Comparison of ENCODE assay signal across 11 mouse cellular contexts in genomic region chr19:32255429-32256185, GRCm38 (mm10).
DNase-seq lines count a peak whose midpoint lies in the region; ATAC-seq and TF ChIP-seq lines count a peak whose summit lies in the region.
"Had no signal": no experiment of that assay in that cellular context is flagged by ENCODE, and none has a peak within 500 bp of the region (broad histone marks: within the 10 kb centered on the region; RNA-seq: fewer than 3 reads in every experiment).

No protein-coding gene starts in this region.

- H3K9me3 ChIP-seq in kidney, embryonic 14.5 days (ENCODE audit: control insufficient read depth, low read length) = no peaks in the 10 kb centered on the region
- no peaks in the 10 kb centered on the region for H3K9me3 ChIP-seq in E14TG2a.4 (ENCODE audit: low read length)
- no peaks in the 10 kb centered on the region for H3K9me3 ChIP-seq in liver, embryonic 14.5 days (ENCODE audit: control insufficient read depth, low read length)

- no peak overlapping the region for H3K9ac ChIP-seq in kidney, embryonic 14.5 days (ENCODE audit: low read depth, low read length)
- H3K9ac ChIP-seq in liver, embryonic 14.5 days (replicated peaks) = peak overlapping the region; percentile 9; the same call in 1 of the 2 replicates

- TF ChIP-seq EP300 in liver, embryonic 14.5 days (IDR thresholded peaks at IDR 0.05; ENCODE audit: low read depth) = no peak

- peak overlapping the region; percentile 32; the same call in 1 of the 2 replicates for H3K27ac ChIP-seq in kidney, embryonic 14.5 days (ENCODE audit: low read depth, low read length)
- H3K27ac ChIP-seq in bone marrow, adult 2 months (ENCODE audit: control insufficient read depth, insufficient read depth, low read depth, low read length, poor library complexity) = peak overlapping the region; percentile 36; the same call in 1 of the 2 replicates
- H3K27ac ChIP-seq in liver, embryonic 14.5 days = peak overlapping the region; percentile 56; the same call in 1 of the 2 replicates

- peaks cover 12% of the 10 kb centered on the region for H3K4me1 ChIP-seq in kidney, embryonic 14.5 days (ENCODE audit: control insufficient read depth, insufficient read depth, low read length)
- H3K4me1 ChIP-seq in E14TG2a.4 (replicated peaks; ENCODE audit: low read depth, low read length) = peaks cover 94% of the 10 kb centered on the region
- H3K4me1 ChIP-seq in bone marrow, adult 2 months (ENCODE audit: control insufficient read depth, insufficient read depth, low read length) = peaks cover 12% of the 10 kb centered on the region; the same call in 1 of the 2 replicates
- H3K4me1 ChIP-seq in liver, embryonic 14.5 days (replicated peaks; ENCODE audit: control insufficient read depth in 2 of 2, insufficient read depth in 2 of 2, low read length in 1 of 2) = peaks cover 50 to 60% of the 10 kb centered on the region in 2 experiments

- WGBS in kidney, embryonic 14.5 days = 54% methylated on average over 6 of the region's 6 CpGs
- 45% methylated on average over 6 of the region's 6 CpGs for WGBS in bone marrow, adult 2 months
- WGBS in liver, embryonic 14.5 days (ENCODE audit: insufficient replicate concordance) = 37% methylated on average over 6 of the region's 6 CpGs

- H3K27me3 ChIP-seq in kidney, embryonic 14.5 days (ENCODE audit: control insufficient read depth, insufficient read depth, low read length) = no peaks in the 10 kb centered on the region
- H3K27me3 ChIP-seq in E14TG2a.4 (ENCODE audit: insufficient read depth, low read length) = no peaks in the 10 kb centered on the region
- H3K27me3 ChIP-seq in liver, embryonic 14.5 days (ENCODE audit: control insufficient read depth, insufficient read depth, low read length) = no peaks in the 10 kb centered on the region

- TF ChIP-seq POLR2A in bone marrow, adult 2 months (IDR thresholded peaks at IDR 0.05; ENCODE audit: borderline replicate concordance, control insufficient read depth, low read depth, low read length) = no peak

- no peak for ATAC-seq in kidney, embryonic 14.5 days (ENCODE audit: low FRiP score, low TSS enrichment)
- ATAC-seq in liver, embryonic 14.5 days (ENCODE audit: insufficient read depth) = no peak
- ATAC-seq: intestine, embryonic 16.5 days had no signal

- no peak for TF ChIP-seq CTCF in E14TG2a.4 (conservative IDR thresholded peaks at IDR 0.05; ENCODE audit: low read length)
- no peak for TF ChIP-seq CTCF in bone marrow, adult 2 months (IDR thresholded peaks at IDR 0.05; ENCODE audit: control insufficient read depth, insufficient read depth, low read length)
- TF ChIP-seq CTCF in liver, embryonic 14.5 days (IDR thresholded peaks at IDR 0.05; ENCODE audit: low read depth) = no peak

- no peaks in the 10 kb centered on the region for H3K36me3 ChIP-seq in kidney, embryonic 14.5 days (ENCODE audit: control insufficient read depth, insufficient read depth, low read length)
- H3K36me3 ChIP-seq in E14TG2a.4 (ENCODE audit: insufficient read depth, low read length) = 0 out of 2 replicates have a peak, but pooled peaks cover 1% of the 10 kb centered on the region
- H3K36me3 ChIP-seq in liver, embryonic 14.5 days (replicated peaks; ENCODE audit: control insufficient read depth, insufficient read depth, low read depth) = no peaks in the 10 kb centered on the region

- no peak overlapping the region for H3K4me3 ChIP-seq in kidney, embryonic 14.5 days (ENCODE audit: low read length)
- H3K4me3 ChIP-seq in E14TG2a.4 (replicated peaks; ENCODE audit: low read length) = peak overlapping the region; percentile 30
- H3K4me3 ChIP-seq in bone marrow, adult 2 months (replicated peaks; ENCODE audit: control insufficient read depth, low read depth, low read length) = no peak overlapping the region
- H3K4me3 ChIP-seq in liver, embryonic 14.5 days (ENCODE audit: insufficient read depth in 1 of 2, low read depth in 2 of 2, low read length in 2 of 2) = no peak overlapping the region

- no peak overlapping the region for H3K4me2 ChIP-seq in kidney, embryonic 14.5 days (replicated peaks; ENCODE audit: low read depth, low read length)
- 0 out of 2 replicates have a peak overlapping the region, but pooled peaks have one; percentile 4 for H3K4me2 ChIP-seq in liver, embryonic 14.5 days (ENCODE audit: low read depth)

- DNase-seq in kidney, adult 11 months = no peak
- no peak for DNase-seq in liver, embryonic 14.5 days (ENCODE audit: low read depth in 3 of 3, low spot score in 3 of 3)
- no peak for DNase-seq in cerebellum, adult 9-10 months
- no peak for DNase-seq in left cerebral cortex, adult 9 months (ENCODE audit: low spot score in 2 of 2)
- no peak for DNase-seq in urinary bladder, postnatal 10 days (ENCODE audit: low spot score)
- DNase-seq: cerebellum, postnatal 36 days; right cerebral cortex, postnatal 14 days had no signal
